ENCODE assay signal across 26 mouse cellular contexts in the genomic region with DNA sequence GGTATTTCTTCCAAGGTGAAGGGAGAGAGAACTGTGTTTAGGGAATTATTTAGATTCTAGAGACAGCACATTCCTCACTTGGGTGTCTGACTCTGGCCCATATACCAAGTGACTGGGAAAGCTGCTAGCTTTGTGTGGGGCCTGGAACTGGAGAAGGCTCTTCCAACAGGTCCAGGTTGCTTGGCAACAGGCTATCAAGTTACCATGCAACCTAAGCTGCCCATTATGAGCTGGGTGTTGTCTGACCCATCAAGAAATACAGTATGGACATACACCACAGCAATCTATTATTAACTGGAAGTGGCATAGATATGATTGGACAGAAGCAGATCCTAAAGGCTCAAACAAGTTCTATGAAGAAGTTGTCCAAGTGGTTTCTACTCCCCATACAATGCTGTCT. TPM values are rescaled to one million over a fixed set of nuclear protein-coding genes. Genes with fewer than 3 reads are reported as not detected.
"Had no signal": no experiment of that assay in that cellular context is flagged by ENCODE, and none has a peak within 500 bp of the region (broad histone marks: within the 10 kb centered on the region; RNA-seq: fewer than 3 reads in every experiment).

No protein-coding gene starts in this region.

- H3K4me2 ChIP-seq: heart, embryonic 12.5 days; hindbrain, embryonic 12.5 days; hindbrain, embryonic 14.5 days; intestine, embryonic 15.5 days; limb, embryonic 12.5 days; liver, embryonic 11.5 days; liver, embryonic 13.5 days; liver, embryonic 15.5 days had no signal

- H3K4me3 ChIP-seq: gastrocnemius, adult 2 months; heart, adult 2 months; heart, embryonic 12.5 days; hindbrain, embryonic 10.5 days; hindbrain, embryonic 12.5 days; intestine, embryonic 15.5 days; layer of hippocampus, adult 2 months; limb, embryonic 10.5 days; limb, embryonic 12.5 days; liver, embryonic 13.5 days; liver, embryonic 15.5 days had no signal

- H3K27me3 ChIP-seq: heart, embryonic 12.5 days; hindbrain, embryonic 12.5 days; intestine, embryonic 15.5 days; limb, embryonic 12.5 days; liver, embryonic 13.5 days; liver, embryonic 15.5 days had no signal

- H3K27ac ChIP-seq: gastrocnemius, adult 2 months; heart, adult 2 months; hindbrain, embryonic 10.5 days; hindbrain, embryonic 12.5 days; hindbrain, embryonic 14.5 days; intestine, embryonic 15.5 days; layer of hippocampus, adult 2 months; limb, embryonic 10.5 days; limb, embryonic 12.5 days; liver, embryonic 13.5 days; liver, embryonic 15.5 days had no signal

- DNase-seq: gastrocnemius, adult 2 months; gastrocnemius, postnatal 10 days; gastrocnemius, postnatal 25 days; heart, adult 2 months; heart, postnatal 10 days; heart, postnatal 4 days; kidney, adult 18-20 months; kidney, adult 8-10 months; kidney, postnatal 14 days; kidney, postnatal 36 days; liver; liver, embryonic 13.5 days had no signal

- H3K4me1 ChIP-seq: heart, embryonic 12.5 days; hindbrain, embryonic 10.5 days; hindbrain, embryonic 12.5 days; intestine, embryonic 15.5 days had no signal

- ATAC-seq: hindbrain, embryonic 16.5 days; inflammation-experienced regulatory T-cells, adult 6 months; intestine, embryonic 15.5 days; intestine, postnatal 0 days had no signal

- H3K9me3 ChIP-seq: heart, embryonic 12.5 days; hindbrain, embryonic 10.5 days; hindbrain, embryonic 12.5 days; intestine, embryonic 15.5 days; limb, embryonic 10.5 days; limb, embryonic 12.5 days; liver, embryonic 13.5 days; liver, embryonic 15.5 days had no signal

RNA-seq across cellular contexts. Expression of a gene that starts 21.9 kb away (rescaled TPM):
- total RNA-seq: granulocyte monocyte progenitor cell, adult 5-6 weeks had no signal

RNA-seq across cellular contexts. Expression of a gene that starts 36.3 kb away (rescaled TPM):
- total RNA-seq: granulocyte monocyte progenitor cell, adult 5-6 weeks had no signal
